Mouse (Mus musculus) B cell, adult 2 months (primary cell): Measurements from ENCODE around the gene Nup93.

ENCODE experiments used
- DNase-seq, 2 experiments: peaks; one replicate each; pipeline ENCODE4 v3.0.0; 2022

Gene Nup93

GRCm38 (mm10) chr8:94365410-94365981 is 151.1 kb downstream of the Nup93 start:
- DNase-seq: peak; percentile 89 to 92
